Mouse (Mus musculus) right cerebral cortex, postnatal 10 days (tissue): ENCODE data around the gene Fbxl18.
"Not testable (repeated sequence)": the region's sequence is repeated elsewhere in the genome, so short reads cannot be mapped to it uniquely, and the experiment has no call there.

Experiments used
- DNase-seq, 2 experiments: peaks; one replicate each; pipeline ENCODE4 v3.0.0; 2021; ENCODE audit warnings: low spot score in 2 of 2

Fbxl18 gene

DNA sequence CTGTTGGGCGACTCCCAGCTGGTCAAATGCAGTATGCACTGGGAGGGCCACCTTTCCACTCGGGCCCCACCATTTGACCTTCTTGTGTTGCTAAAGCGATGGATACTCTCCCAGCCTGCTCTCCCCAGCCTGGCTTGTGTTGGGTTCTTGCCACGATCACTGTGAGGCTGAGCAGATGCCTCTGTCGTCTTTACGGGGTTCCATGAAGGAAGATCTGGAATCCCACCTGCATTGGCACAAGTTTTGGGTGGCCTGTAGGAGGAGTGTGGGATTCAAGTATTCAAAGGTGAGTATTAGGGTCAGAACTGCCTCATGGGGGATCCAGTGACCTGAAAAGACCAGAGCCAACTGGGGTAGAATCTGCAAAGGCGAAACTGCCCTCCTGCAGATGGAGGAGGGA, 5.4 kb upstream of the Fbxl18 start:
- DNase-seq, result peak in 1 of 2 experiments; percentile 58

DNA sequence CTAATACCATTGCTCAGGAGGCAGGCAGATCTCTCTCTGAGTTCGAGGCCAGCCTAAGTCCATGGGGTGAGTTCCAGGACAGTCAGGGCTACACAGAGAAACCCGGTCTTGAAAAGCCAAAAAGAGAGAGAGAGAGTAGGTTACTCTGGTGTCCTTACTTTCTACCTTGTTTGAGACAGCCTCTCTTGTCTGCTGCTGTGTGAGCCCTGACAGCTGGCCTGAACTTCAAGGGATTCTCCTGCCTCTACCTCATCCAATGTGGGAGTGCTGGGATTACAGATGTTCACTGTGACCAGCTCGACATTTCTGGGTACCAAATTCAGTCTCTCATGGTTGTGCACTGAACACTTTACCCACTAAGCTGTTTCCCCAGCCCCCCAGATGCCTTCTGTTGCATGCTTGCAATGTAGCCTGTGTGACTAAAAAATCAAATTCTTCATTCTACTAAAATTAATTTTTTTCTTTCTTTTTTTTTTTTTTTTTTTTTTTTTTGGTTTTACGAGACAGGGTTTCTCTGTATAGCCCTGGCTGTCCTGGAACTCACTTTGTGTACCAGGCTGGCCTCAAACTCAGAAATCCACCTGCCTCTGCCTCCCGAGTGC, 4.8 kb upstream of the Fbxl18 start:
- DNase-seq, result no peak

DNA sequence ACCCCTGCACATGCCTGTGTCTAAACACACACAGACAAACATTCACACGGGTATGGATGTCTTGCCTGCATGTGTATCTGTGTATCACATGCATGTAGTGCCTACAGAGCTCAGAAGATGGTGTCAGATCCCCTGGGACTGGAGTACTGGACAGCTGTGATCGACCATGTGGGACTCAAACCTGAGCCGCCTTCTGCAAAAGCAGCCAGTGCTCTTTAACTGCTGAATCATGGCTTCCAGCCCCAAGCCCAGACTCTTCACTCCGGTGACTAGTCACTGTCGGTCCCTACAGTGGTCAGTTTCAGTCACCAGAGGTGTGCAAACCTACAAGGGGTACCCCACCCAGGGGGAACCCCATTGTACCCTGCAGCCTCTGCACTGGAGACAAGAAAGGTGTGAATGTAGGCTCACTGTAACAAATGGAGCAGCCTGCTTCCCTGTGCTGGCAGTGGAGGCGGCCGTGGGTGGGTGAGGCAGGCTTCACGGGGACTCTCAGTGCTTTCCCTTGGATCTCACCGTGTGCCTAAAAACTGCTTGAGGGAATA, 3.9 kb upstream of the Fbxl18 start:
- DNase-seq, result peak; percentile 72 to 74

DNA sequence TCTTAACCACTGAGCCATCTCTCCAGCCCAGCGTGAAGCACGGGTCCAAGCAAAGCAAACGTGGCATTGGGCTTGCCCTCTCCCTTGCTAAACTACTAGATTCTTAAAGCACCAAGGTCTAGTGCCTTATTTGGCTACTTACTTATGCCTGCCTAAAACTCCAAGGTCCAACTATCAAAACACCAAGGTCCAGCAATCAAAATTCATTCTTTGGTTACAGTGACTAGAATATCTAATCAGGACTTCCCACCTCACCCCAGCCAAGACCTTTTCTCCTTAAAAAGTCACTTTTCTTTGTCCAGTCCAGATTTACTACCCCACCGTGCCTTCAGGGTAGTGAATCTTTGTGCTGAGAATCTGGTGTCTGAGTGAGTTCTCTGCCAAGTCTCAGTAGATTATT, 3.1 kb upstream of the Fbxl18 start:
- DNase-seq, result no peak

DNA sequence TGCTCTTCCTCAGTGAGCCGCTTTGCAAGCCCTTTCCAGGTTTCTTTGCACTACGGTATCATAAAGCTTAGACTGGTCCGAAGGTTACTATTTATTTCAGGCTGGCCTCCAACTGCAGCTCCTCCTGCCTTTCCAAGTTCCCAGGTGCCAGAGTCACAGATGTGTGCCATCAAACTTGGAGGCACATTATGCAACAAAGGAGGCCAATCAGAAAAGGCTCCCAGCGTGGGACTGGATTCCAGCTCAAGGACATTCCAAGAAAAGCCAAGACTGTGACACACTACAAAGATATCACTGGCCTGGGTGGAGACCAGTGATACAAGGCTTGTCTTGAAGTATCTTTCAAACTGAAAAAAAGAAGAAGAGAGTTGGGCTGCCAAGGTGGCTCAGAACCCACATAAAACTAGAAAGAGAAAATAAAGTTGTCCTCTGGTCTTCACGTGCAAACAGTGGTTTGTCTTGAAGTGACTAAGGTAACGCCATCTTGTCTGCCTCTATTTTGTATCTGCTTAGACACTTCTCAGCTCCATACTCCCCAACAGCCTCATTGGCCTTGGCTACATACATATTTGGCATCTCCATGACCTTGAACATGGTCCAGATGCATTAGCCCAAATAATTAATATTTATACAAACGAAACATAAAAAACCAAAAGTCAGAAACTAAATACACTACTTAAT, 2.5 kb upstream of the Fbxl18 start:
- no peak for DNase-seq

DNA sequence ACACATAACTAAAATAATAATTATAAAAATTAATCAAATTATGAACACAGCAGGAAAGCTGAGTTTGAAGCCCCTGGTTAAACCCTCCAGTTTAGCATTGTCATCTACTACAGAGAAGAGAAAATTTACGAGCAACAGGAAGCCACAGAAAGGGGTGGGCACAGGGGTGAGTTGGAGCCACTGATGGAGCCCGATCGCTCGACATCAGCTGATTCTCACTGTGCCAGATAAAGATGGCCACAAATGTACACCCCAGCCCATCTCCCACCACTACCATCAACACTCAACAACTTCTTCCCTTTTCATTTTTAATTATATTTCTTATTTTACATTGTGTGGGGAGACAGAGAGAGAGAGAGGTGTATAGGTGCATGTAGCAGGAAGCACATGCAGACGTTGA, 1.5 kb upstream of the Fbxl18 start:
- no peak for DNase-seq

DNA sequence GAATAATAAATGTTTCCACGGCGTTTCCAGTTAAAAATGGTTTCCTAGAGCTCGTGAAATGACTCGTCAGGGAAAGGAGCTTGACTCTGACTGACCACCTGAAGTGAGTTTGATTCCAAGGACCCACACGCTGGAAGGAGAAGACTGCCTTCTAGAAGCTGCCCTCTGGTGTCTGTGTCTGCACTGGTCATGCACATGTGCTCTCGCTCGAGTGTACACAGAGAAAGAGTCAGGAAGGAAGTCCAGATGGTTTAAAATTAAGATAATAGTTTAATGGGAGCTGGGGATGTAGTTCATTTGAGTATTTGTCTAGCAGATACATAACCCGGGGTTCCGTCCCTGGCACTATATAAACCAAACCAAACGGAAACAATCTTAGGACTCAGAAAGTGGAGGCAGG, 971 bp upstream of the Fbxl18 start:
- DNase-seq, result no peak

DNA sequence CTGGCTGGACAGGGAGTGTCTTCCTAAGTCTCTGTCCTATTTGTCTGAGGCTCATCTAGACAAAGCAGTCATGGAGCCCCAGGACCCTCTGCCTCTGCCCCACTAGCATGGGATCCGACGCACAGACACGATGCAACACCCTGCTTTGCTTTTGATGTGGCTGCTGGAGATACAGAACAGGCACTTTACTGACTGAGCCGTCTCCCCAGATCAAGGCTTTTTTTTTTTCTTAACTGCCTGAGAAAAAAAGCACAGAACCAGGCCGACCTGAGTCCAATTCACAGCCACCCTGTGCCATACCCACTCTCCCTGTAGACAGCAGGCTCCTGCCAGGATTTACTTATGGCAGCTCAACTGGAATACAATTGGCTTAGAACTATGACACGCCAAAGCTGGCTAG, 3.8 kb downstream of the Fbxl18 start:
- DNase-seq, result no peak

DNA sequence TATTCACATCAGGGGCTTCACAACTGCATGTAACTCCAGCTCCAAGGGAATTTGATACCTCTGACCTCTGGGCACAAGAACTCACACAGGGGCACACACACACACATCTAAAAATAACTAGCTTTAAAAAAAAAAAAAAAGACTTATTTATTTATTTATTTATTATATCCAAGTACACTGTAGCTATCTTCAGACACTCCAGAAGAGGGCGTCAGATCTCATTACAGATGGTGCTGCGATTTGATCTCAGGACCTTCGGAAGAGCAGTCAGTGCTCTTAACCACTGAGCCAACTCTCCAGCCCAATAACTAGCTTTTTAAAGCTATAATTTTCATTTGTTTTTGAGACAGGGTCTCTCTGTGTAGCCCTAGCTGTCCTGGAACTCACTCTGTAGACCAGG, 7.7 kb downstream of the Fbxl18 start:
- DNase-seq, result not testable (repeated sequence)

DNA sequence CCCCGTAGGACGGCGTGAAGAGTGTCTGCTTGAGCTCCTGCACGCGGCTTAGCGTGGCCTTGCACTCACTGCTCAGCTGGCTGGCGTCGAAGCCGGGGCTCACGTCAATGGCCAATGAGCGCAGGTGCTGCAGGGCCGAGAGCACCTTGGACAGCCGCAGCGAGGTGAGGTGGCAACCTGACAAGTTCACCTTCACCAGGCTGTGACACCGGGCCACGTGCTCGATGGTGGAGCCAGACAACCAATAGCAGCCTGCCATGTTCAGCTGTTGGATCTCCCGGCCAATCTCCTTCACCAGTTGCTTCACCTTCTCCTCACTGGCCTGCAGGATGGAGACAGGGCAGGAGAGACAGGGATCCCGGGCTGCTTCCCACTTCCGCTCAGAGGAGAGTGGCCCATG, 8.5 kb downstream of the Fbxl18 start:
- no peak for DNase-seq

DNA sequence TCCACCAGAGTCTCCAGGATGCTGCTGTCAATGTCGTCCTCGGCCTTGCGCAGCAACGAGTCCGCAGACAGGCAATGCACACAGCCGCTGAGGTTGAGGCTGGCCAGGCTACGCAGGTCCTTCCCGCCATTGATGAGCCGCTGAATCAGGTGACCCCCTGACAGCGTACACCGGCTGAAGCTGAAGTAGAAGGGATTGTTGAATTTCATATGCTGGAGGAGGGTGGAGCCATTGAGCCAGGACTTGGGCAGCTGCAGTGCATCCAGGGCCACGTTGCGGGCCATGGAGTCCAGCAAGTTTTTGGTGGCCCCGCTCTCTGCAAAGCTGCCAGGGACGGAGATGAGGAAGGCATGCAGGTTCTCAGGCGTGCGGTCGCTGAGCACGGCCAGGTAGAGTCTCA, 9.0 kb downstream of the Fbxl18 start:
- no peak for DNase-seq

DNA sequence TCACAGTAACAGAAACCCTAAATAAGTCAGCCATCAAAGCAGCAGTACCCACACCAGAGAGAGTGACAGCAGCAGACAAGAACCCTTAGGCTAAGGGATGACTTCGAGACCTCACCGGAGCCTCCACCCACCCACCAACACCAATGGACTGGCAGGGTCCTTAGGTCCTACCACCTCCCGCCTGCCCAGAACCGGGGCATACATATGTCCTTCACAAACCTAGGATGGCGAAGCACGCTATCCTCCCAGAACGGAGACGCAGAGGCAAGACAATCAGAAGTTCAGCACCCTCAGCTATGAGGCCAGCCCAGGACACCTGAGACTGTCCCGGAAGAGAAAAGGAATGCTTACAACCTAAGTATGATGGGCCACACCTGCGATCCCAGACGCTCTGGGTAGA, 12.8 kb downstream of the Fbxl18 start:
- no peak for DNase-seq

DNA sequence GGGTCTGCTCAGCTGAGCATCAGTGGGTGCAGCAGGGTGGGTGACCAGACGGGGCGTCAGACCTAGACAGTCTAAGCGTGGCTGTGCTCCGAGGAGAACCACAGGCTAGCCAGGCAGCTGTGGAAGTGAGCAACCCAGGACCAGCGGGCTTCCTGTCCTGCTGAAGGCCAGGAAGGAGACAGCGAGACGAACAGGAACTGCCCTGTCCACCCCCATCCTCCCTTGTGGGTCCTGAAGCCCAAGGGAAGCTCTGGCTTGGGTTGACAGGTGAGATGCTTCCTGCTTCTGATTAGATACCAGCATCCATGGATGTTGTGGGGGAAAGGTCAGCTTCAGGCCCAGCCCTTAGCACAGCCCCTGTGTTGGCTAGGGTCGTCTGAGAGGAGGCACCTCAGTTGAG, 13.3 kb downstream of the Fbxl18 start:
- no peak for DNase-seq

DNA sequence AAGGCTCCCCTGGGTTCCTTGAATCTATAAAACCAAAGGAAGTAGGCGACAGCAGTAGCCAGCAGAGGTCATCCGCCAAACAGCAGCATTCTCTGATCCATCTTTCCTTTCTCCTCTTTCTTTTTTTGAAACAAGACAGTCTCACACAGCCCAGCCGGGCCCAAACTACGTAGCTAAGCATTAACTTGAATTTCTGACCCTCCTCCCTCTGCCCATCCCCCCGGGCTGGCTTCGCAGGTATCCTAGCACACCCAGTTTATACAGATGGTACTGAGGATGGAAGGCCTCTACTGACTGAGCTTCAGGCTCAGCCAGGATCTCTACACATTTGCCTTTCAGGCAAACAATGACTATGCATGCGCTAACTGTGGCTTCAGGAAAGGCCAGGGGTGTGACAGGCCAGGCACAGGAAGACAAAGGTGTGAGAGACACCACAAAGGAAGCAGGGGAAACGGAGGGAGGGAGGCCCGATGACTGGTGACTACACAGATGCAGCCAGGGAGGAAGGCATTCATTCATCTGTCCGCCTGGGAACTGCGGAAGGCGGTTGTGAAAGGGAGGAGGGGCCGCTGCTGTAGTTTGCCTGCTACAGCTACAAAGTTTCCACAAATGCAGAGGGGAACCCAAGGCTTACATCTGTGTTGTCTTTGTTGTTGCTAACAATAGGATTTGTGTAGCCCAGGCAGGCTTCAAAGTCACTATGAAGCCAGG, 14.3 kb downstream of the Fbxl18 start:
- peak in 1 of 2 experiments; percentile 25 for DNase-seq

DNA sequence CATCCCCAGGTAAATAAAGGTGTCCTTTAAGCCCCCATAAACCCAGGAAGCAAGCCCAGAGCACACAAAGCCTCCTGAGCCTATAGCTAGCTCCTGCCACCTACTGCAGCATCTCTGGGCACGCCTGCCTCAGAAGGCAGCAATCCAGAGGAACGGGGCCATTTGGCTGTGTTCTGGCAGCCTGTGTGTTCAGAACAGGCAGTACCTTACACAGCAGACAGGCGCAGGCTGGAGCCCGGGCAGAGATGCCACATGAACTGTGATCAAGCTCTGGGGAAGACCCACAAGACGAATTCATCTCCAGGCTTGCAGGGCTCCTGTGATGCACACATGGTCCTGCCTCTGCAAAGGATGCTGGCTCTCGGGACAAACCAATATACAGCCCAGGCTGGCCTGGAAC, 15.0 kb downstream of the Fbxl18 start:
- peak; percentile 71 to 72 for DNase-seq

DNA sequence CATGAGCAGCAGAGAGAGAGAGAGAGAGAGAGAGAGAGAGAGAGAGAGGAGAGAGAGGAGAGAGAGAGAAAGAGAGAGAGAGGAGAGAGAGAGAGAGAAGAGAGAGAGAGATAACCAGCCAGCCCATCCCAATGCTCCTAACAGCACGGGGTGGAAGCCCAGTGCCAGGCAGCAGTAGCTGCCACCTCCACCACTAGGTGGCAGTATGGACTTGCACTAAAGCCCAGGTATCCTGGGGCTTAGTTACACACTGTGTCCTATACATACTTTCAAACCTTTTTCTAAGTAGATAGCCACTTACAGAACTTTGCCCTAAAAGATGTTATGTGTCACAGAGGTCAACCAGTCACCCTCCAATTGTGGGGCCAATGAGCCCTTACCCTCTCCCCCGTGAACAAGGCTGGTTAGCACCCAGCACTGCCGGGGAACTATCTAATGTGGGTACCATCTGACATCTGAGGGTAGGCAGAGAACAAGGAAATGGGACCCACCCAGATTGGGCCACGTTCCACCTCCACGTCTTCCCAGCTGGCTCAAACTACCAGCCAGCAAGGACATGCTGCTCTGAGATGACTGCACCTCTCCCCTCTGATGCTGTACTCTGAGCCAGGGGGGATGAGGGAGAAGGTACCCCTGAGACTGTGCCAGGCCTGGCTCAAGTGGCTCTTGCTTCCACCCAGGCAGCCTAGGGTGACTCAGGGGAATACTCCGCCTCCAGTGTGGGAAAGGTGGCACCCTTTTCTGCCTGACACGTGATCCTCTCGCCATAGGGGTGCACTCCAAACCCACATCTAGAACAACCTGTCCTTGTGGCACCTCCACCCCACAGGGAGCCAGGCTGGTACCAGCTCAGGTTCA, 15.7 kb downstream of the Fbxl18 start:
- DNase-seq, result peak; percentile 81 to 89

DNA sequence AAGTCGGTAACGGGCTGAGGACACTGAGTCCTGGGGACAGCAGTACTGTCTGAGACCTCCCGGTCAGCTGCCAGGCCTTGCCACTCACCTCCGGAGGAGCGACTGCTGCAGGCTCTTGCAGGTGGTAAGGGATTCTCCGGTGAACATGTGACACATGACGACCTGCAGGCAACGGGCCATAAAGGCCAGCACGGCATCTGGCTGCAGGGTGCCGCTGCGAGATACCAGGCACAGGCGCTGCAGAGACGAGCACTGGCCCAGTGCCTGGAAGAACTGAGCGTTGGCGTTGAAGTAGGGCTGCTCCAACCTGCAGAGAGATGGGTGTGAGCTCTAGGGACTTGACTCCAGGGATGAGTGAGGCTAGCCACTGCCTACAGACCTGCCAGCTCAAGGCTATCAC, 16.7 kb downstream of the Fbxl18 start:
- peak; percentile 80 to 82 for DNase-seq

DNA sequence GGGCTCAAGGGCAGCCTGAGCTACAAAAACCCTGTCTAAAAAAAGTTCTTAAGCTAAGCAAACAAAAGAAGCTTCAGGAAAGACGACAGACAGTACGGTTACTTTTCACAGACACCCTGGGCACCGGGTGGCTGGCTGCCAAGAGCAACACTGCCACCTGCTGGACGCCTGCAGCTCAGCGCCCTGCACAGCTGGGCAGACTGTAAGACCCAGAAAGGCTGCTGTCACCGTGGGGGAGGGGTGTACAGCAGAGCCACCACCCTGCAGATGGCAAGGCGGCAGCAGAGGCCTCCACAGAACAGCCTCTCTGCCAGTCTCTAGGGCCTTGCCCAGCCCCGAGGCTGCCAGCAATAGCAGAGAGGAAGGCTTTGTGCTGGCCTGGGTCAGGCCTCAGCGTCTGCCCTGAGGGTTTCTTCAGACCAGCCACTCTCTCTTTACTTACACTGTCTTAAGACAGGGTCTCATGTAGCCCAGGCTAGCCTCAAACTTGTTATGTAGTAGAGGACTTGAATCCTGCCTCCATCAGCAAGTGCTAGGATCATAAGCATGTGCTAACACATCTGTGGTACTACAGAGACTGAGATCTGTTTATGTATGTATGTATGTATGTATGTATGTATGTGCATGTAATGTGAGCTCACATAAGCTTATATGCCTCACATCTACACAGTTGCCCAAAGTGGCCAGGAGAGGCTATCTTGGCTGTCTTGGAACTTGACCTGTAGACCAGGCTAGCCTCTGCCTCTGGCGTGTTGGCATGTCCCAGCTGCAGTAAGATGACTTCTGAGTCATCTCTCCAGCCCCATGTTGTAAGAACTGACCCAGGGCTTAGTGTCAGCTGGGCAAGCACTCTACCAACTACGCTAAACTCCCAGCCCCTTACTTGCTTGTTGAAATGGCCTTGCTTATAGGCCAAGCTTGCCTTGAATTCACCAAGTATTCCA, 17.6 kb downstream of the Fbxl18 start:
- peak; percentile 93 for DNase-seq

DNA sequence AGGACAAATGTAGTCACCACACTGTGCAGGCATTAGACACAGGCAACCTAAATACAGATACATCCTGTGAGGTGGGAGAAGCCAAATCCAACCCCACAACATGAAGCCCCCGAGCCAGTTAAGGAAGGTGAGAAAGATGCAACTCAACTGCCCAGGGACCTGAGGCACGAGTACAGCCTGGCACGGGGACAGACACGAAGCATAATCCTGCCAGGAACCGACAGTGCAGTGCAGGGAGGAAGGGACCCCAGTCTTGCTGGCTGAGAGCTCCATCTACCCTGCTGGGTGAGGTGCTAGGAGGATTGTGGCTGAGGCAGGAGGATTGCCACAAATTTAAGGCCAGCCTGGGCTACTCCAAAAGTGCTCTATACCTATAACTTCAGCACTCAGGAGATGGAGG, 18.3 kb downstream of the Fbxl18 start:
- DNase-seq, result no peak

DNA sequence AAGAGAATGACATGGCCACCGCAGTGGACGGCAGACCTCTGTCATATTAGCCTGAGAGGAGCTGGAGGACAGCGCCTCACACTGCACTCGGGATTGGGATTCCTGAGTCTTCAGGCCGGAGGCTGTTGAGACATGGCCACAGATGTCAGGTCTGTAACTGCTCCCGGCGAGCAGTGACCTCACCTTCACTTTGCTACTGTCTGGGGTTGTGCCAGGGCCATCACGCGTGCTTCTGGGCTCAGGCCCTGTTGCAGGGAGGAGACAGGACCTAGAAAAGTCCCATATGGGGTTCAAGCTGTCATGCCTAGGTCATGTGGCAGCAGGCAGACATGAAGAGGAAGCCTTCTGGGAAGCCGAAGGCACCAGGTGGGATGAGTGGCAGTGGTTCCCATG, 19.7 kb downstream of the Fbxl18 start:
- DNase-seq, result peak in 1 of 2 experiments; percentile 26
